Mouse (Mus musculus): ENCODE data around the gene Dph6.

Dph6 gene

DNA sequence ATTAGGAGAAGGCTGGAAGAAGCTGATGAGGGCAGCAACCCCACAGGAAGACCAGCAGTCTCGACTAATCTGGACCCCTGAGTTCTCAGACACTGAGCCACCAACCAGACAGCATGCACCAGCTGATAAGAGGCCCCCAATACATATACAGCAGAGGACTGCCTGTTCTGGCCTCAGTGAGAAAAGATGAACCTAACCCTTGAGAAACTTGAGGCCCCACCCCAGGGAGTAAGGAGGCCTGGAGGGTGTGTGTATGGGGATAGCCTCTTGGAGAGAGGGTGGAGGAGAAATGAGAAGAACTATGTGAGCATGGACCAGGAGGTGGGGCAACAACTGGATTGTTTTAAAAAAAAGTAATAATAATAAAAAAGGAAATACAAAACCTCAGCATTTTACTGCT, 118.7 kb downstream of the Dph6 start:
- no peak for DNase-seq

DNA sequence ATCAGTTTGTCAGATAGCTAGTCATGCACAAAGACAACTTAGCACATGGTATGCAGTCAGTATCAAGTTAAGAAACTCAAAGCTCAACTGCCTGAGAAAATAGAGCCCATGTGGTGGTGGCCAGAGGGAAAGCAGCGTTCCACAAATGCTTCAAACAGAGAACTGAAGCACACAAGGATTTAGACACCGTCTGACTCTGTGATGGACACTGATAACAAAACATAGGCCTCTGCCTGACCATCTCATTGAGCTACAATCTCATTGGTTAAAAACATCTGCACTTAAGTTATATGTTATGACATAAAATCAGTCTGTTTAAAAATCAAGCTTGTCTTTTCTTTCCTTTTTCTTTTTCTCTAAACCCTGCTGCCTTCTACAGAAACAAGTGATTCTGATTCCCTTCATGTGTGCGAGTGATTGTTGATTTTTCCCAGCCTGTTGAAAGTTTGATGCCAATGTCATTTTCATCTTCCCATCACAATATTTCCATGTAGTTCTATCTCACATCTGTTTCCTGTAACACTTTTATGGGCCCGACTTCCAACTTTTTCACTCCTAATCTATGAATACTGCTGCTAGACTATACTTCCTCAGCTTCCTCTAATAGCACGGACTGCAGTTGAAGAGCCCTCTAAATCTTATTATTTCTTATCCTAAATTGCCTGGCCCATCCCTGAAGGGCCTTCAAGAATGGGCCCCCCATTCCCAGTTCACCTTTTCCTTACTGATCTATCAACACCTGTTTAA, 123.6 kb downstream of the Dph6 start:
- DNase-seq = no peak

DNA sequence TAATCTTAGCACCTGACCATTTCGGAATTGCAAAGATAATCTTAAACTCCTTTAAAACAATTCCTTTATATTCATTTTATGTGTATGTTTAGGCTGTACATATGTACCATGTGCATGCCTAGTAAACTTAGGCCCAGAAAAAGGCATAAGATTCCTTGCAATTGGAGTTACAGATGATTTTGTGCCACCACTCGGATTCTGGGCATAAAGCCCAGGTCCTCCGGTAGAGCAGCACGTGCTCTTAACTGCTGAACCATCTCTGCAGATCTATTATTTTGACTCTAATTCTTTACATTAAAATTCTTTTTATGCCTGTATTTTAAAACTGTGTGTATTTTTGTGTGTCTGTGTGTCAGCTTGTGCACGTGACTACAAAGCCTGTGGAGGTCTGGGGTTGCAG, 134.3 kb downstream of the Dph6 start:
- no peak for DNase-seq

DNA sequence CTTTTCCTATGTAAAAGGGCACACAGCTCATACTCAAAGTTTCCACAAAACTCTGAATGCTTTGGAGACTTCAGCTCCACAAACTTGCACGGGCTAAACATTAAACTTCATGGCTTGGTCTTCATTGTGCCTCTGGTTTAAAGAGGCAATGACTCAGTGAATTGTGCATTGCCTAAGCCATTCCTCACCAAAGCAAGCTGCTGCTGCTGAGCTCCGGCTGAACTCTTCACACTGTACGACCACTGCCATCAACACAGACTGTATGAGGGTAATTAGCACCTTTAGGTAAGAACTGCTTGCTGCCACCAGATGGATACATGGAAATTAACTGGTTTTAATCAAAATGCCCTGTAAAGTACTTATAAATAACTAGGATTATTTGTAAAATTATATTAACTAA, 134.9 kb downstream of the Dph6 start:
- DNase-seq = no peak

DNA sequence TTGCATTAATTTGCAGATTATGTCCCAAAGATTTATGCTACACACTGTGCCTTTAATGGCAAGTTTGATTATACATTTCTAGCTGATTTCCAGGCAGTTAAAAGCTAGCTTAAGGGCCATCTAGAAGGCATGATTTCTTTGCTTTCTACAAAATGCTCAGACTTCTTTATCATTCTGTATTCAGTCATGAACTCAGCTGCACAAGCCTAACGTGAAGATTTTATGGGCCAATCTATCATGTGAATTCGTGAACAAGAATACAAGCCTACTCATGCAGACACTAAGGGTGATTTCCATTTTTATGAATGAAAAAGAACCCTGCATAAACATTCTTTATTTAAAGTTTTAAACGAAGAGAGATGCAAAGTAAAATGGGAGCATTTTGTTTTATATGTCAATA, 162.4 kb downstream of the Dph6 start:
- no peak for DNase-seq

DNA sequence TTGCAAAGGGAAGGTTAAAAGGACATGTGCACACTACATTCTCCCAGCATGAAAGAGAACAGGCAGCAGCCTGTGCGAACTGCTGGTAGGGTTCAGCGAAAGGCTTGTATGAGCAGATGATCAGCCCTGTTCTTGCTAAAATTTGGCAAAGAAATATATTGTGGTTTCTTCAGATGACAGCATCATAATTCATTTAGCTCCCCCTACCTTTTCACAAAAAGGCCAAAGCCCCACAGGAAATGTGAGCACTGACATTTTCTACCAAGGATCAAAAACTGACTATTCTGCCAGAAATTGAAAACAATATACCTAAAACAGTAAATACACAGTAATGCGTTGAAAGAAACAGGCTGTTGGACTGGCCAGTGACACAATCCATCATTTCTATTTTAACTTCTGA, 162.9 kb downstream of the Dph6 start:
- no peak for DNase-seq

DNA sequence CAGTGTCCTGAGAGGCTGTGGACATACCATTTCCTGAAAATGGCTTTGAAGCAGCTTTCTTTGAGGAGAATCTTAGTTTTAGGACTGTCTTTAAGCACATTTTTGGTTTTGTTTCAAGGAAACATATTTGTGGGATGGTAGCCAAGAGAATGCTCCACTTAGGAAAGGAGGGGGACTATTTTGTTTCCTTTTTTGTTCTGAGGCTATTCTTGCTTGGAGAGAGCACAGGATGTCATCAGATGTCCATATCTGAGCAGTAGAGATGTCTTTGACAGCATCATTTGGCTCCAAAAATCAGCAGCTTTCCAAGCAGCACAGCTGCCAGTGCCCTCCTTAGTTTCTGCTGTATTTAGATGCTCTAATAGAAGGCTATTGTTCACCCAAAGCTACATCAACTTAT, 167.8 kb downstream of the Dph6 start:
- DNase-seq = no peak

Measured in kidney, adult 9 months (tissue).